Mouse (Mus musculus) brain, embryonic 14.5 days (tissue): Measurements from ENCODE around the gene Proser2.

ENCODE experiments used
- CTCF ChIP-seq: fragments of 200-500 bp; IDR thresholded peaks from 2 replicates; pipeline ENCODE4 v1.5.1; 2012; ENCODE audit warnings: inconsistent platforms, mild to moderate bottlenecking, moderate library complexity, borderline replicate concordance; ENCODE audit not compliant: insufficient read depth, insufficient read length; ENCODE audit errors: extremely low read depth
- POLR2A ChIP-seq: fragments of 200-500 bp; IDR thresholded peaks from 2 replicates; pipeline ENCODE4 v1.6.1; 2012; ENCODE audit warnings: mild to moderate bottlenecking, inconsistent platforms, borderline replicate concordance; ENCODE audit not compliant: poor library complexity, insufficient read depth, insufficient read length, severe bottlenecking; ENCODE audit errors: extremely low read depth

- TF ChIP-seq CTCF (no peak), POLR2A (no peak)
These were observed 81.0 kb downstream of the Proser2 start for GRCm38 (mm10) chr2:6049018-6049417.
